In the genomic region with DNA sequence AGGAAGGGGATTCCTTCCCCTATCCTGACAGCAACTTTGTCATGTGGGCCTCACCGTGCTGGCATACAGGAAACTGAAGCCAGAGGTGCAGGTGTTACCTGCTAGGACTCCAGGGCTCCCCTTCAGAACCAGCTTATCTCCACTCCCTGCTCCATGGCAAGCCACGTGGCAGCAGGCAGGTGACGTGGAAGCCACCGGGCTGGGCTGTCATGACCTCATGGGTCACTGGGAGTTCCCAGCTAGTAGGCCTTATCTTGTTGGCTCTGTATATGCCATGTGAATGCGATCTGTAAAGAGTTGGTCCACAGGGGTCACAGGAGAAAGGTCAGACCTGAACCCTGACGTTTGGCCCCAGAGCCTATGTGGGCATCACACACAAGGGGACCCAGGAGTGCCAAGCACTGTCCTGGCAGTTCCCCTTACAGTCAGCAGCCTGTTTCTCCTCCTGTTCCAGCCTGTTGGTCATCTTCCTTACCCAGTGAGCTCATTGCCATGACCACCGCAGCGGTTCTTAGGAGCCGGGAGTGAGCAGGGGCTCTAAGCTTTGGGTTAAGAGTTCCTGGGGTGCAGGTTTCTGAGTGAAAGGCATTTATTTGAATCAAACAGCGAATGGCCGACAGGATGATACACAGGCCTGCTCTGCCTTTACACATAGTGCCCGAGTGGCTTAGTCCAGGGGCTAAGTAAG, we compare ENCODE assay signal across 11 mouse cellular contexts. TPM values are rescaled to one million over a fixed set of nuclear protein-coding genes. Genes with fewer than 3 reads are reported as not detected.
DNase-seq lines count a peak whose midpoint lies in the region; ATAC-seq and TF ChIP-seq lines count a peak whose summit lies in the region.
"Had no signal": no experiment of that assay in that cellular context is flagged by ENCODE, and none has a peak within 500 bp of the region (broad histone marks: within the 10 kb centered on the region; RNA-seq: fewer than 3 reads in every experiment).

No protein-coding gene starts in this region.

- peaks cover 54% of the 10 kb centered on the region for H3K27me3 ChIP-seq in forebrain, embryonic 10.5 days (ENCODE audit: poor library complexity, severe bottlenecking)
- peaks cover 13% of the 10 kb centered on the region for H3K27me3 ChIP-seq in forebrain, embryonic 11.5 days (ENCODE audit: control insufficient read depth, insufficient read depth, low read length)
- peaks cover 5% of the 10 kb centered on the region for H3K27me3 ChIP-seq in intestine, embryonic 15.5 days (replicated peaks)
- peaks cover 23% of the 10 kb centered on the region for H3K27me3 ChIP-seq in midbrain, embryonic 13.5 days

- no peak for DNase-seq in forebrain, embryonic 10.5 days (ENCODE audit: extremely low spot score, low spot score)
- no peak for DNase-seq in forebrain, embryonic 11.5 days (ENCODE audit: low spot score)
- no peak for DNase-seq in layer of hippocampus, adult 2 months (ENCODE audit: low spot score in 2 of 2)
- DNase-seq in layer of hippocampus, adult 9-11 months = no peak
- DNase-seq in spleen, postnatal 4 days (ENCODE audit: low spot score in 2 of 2) = no peak
- DNase-seq in left cerebral cortex, adult 11 months (ENCODE audit: low spot score) = no peak
- DNase-seq: layer of hippocampus, postnatal 36 days had no signal

- 78% methylated on average over 12 of the region's 12 CpGs for WGBS in forebrain, embryonic 10.5 days
- 78% methylated on average over 12 of the region's 12 CpGs for WGBS in forebrain, embryonic 11.5 days
- 77% methylated on average over 12 of the region's 12 CpGs for WGBS in intestine, embryonic 15.5 days
- WGBS in midbrain, embryonic 13.5 days = 71% methylated on average over 12 of the region's 12 CpGs

- H3K27ac ChIP-seq in forebrain, embryonic 10.5 days = peak overlapping the region; percentile 15
- H3K27ac ChIP-seq in forebrain, embryonic 11.5 days (ENCODE audit: low read depth, low read length) = no peak overlapping the region
- peak overlapping the region; percentile 65; the same call in 1 of the 2 replicates for H3K27ac ChIP-seq in layer of hippocampus, adult 2 months
- H3K27ac ChIP-seq in intestine, embryonic 15.5 days = peak overlapping the region; percentile 73
- peak overlapping the region; percentile 71 for H3K27ac ChIP-seq in midbrain, embryonic 13.5 days

- H3K4me1 ChIP-seq in forebrain, embryonic 10.5 days = peaks cover 48% of the 10 kb centered on the region
- H3K4me1 ChIP-seq in forebrain, embryonic 11.5 days (replicated peaks; ENCODE audit: control insufficient read depth, insufficient read depth, low read length) = peaks cover 10% of the 10 kb centered on the region; the same call in 1 of the 2 replicates
- H3K4me1 ChIP-seq in intestine, embryonic 15.5 days (replicated peaks) = peaks cover 44% of the 10 kb centered on the region
- H3K4me1 ChIP-seq in midbrain, embryonic 13.5 days (replicated peaks) = peaks cover 52% of the 10 kb centered on the region

- no peak overlapping the region for H3K9ac ChIP-seq in forebrain, embryonic 11.5 days (ENCODE audit: low read length)
- no peak overlapping the region for H3K9ac ChIP-seq in intestine, embryonic 15.5 days
- H3K9ac ChIP-seq in midbrain, embryonic 13.5 days (replicated peaks) = no peak overlapping the region

- H3K4me3 ChIP-seq in forebrain, embryonic 10.5 days = no peak overlapping the region
- no peak overlapping the region for H3K4me3 ChIP-seq in forebrain, embryonic 11.5 days (ENCODE audit: low read depth, low read length)
- no peak overlapping the region for H3K4me3 ChIP-seq in layer of hippocampus, adult 2 months
- H3K4me3 ChIP-seq in intestine, embryonic 15.5 days (replicated peaks) = no peak overlapping the region
- H3K4me3 ChIP-seq in midbrain, embryonic 13.5 days (replicated peaks) = no peak overlapping the region

- H3K36me3 ChIP-seq in forebrain, embryonic 10.5 days (replicated peaks) = peaks cover 5% of the 10 kb centered on the region; the same call in 1 of the 2 replicates
- no peaks in the 10 kb centered on the region for H3K36me3 ChIP-seq in forebrain, embryonic 11.5 days (ENCODE audit: control insufficient read depth, insufficient read depth, low read length)
- peaks cover 20% of the 10 kb centered on the region for H3K36me3 ChIP-seq in intestine, embryonic 15.5 days
- no peaks in the 10 kb centered on the region for H3K36me3 ChIP-seq in midbrain, embryonic 13.5 days

- no peaks in the 10 kb centered on the region for H3K9me3 ChIP-seq in forebrain, embryonic 10.5 days
- no peaks in the 10 kb centered on the region for H3K9me3 ChIP-seq in forebrain, embryonic 11.5 days (ENCODE audit: control insufficient read depth, low read length)
- H3K9me3 ChIP-seq in intestine, embryonic 15.5 days = no peaks in the 10 kb centered on the region
- no peaks in the 10 kb centered on the region for H3K9me3 ChIP-seq in midbrain, embryonic 13.5 days

- no peak for ATAC-seq in forebrain, embryonic 11.5 days (replicated peaks; ENCODE audit: low FRiP score)
- ATAC-seq in intestine, embryonic 15.5 days = peak; percentile 73
- no peak for ATAC-seq in midbrain, embryonic 13.5 days

- no peak overlapping the region for H3K4me2 ChIP-seq in forebrain, embryonic 11.5 days (ENCODE audit: low read depth, low read length, severe bottlenecking)
- H3K4me2 ChIP-seq in intestine, embryonic 15.5 days (replicated peaks) = no peak overlapping the region
- no peak overlapping the region for H3K4me2 ChIP-seq in midbrain, embryonic 13.5 days (replicated peaks)

- no peak for TF ChIP-seq CTCF in layer of hippocampus, adult 2 months (conservative IDR thresholded peaks at IDR 0.05)

RNA-seq across cellular contexts. Expression of gene Trhr2, which starts 30.0 kb away (rescaled TPM):
- not detected in 2 replicates for polyA plus RNA-seq in forebrain, embryonic 10.5 days (2016; fragmentation: Nextera tagmentation; extraction: Ambion mirVana)
- polyA plus RNA-seq in forebrain, embryonic 11.5 days (2014; fragmentation: Nextera tagmentation; extraction: Ambion mirVana) = not detected in 2 replicates
- total RNA-seq in layer of hippocampus, adult 2 months (2021) = under 1 TPM; 0.79 to 0.82 TPM
- polyA plus RNA-seq in intestine, embryonic 15.5 days (2015; fragmentation: Nextera tagmentation; extraction: Ambion mirVana) = not detected in 2 replicates
- not detected in 2 replicates for polyA plus RNA-seq in midbrain, embryonic 13.5 days (2015; fragmentation: Nextera tagmentation; extraction: Ambion mirVana)
- total RNA-seq: adrenal gland, postnatal 4 days; gastrocnemius, postnatal 4 days had no signal

RNA-seq across cellular contexts. Expression of gene Zc3h18, which starts 45.8 kb away (rescaled TPM):
- polyA plus RNA-seq in forebrain, embryonic 10.5 days (2016; fragmentation: Nextera tagmentation; extraction: Ambion mirVana) = 73.2 and 81.1 TPM in 2 replicates
- 54.8 and 57.4 TPM in 2 replicates for polyA plus RNA-seq in forebrain, embryonic 11.5 days (2014; fragmentation: Nextera tagmentation; extraction: Ambion mirVana)
- 10 to 100 TPM; 39.2 to 40.2 TPM for total RNA-seq in layer of hippocampus, adult 2 months (2021)
- polyA plus RNA-seq in intestine, embryonic 15.5 days (2015; fragmentation: Nextera tagmentation; extraction: Ambion mirVana) = 53.9 and 54.0 TPM in 2 replicates
- polyA plus RNA-seq in midbrain, embryonic 13.5 days (2015; fragmentation: Nextera tagmentation; extraction: Ambion mirVana) = 40.0 and 44.9 TPM in 2 replicates

RNA-seq across cellular contexts. Expression of gene Zfpm1, which starts 48.6 kb away (rescaled TPM):
- polyA plus RNA-seq in forebrain, embryonic 10.5 days (2016; fragmentation: Nextera tagmentation; extraction: Ambion mirVana) = 0.82 and 0.88 TPM in 2 replicates
- polyA plus RNA-seq in forebrain, embryonic 11.5 days (2014; fragmentation: Nextera tagmentation; extraction: Ambion mirVana) = 1.4 and 2.1 TPM in 2 replicates
- total RNA-seq in layer of hippocampus, adult 2 months (2021) = 10 to 100 TPM; 45.1 to 45.6 TPM
- polyA plus RNA-seq in intestine, embryonic 15.5 days (2015; fragmentation: Nextera tagmentation; extraction: Ambion mirVana) = 4.9 and 5.2 TPM in 2 replicates
- polyA plus RNA-seq in midbrain, embryonic 13.5 days (2015; fragmentation: Nextera tagmentation; extraction: Ambion mirVana) = 1.5 and 2.1 TPM in 2 replicates
